Mouse (Mus musculus) right cerebral cortex, postnatal 14 days (tissue): ENCODE results near the gene 4933403O08Rik.

Experiments used
- DNase-seq: peaks from one replicate; pipeline ENCODE4 v3.0.0; 2022

The 4933403O08Rik gene

DNA sequence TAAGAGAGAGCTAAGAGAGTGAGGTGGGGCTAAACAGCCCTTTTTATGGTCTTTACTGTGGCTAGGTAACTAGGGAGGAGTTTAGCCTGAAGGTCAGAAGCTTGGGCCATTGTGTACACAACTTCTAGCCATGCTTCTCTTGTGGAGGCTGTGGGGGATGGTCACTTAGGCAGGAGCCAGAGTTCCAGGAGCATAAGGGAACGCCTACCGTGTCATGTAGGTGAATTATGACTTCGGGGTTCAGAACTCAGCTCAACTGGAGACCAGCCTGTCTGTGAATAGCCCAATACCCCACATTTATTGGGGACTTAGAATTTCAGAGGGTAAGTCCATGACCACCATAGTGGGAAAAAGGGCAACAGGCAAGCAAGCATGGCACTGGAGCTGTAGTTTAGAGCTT lies at the start of gene 4933403O08Rik:
Gene 4933403O08Rik (plus strand): TSS at position 301 of the 400 bp plus-strand sequence.
- no peak for DNase-seq

DNA sequence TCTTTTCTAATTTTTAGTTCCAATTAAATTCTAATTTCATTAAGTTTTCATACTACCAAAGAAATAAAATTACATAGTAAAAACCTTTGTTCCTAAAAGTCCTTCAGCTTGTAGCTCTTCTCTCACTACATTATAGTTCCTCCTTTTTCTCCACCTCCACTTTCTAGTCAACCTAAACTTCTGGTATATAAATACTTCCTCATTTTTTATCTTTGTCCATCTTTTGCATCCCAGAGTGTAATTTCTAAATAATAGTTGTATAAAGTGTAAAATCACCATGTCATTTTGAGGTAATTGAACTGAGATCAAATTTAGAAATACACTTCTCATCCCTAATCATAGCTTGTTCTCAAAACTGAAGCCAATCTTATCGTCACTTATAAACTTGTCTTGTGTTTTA lies 4.1 kb downstream of the 4933403O08Rik start:
- DNase-seq, result no peak

DNA sequence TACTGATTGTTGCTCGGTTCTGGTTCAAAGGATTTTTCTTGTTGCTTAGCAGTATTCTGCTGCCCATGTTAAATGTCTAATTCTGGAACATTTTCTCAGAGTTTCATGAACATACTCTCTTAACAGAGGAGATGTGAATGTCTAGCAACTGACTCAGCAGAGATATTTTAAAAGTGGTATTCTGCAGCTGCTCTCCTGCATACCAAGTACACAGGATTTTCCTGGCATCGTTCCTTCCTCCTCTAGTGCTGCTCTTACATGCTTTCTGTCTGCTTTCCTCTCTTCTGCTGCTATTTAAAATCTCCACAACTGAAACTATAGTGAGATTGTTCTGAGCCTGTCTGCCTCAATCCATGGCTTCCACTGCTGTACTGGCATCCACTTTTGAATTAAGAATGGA lies 16.7 kb downstream of the 4933403O08Rik start:
- DNase-seq, result peak; percentile 6

DNA sequence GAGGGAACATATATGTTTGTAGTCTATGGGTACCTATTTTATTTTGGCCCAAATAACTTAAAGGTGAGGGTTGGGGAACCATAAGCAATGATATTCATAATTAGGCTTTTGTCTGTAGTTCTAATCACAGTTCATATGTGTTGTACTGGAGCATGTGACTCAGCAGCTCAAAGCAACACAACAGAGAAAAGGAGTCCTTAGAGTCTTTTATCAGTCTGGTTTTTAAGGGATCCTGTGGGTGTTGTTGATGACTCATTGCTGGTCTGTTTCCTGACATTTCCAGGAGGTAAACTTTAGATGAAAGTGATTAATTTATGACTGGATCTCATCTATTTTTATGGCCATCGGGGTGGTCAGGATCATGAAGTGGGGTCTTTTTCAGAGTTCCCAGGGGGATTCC lies 34.7 kb downstream of the 4933403O08Rik start:
- no peak for DNase-seq
